Mouse (Mus musculus): ENCODE measurements around the gene Osbpl2.
A peak's percentile ranks its signal among the peaks of the same experiment; 100 is the strongest.
"Not testable (repeated sequence)": the region's sequence is repeated elsewhere in the genome, so short reads cannot be mapped to it uniquely, and the experiment has no call there.

The Osbpl2 gene

GRCm38 (mm10) chr2:180166869-180167268, 47.8 kb downstream of the Osbpl2 start:
- no peak for DNase-seq

- DNase-seq = no peak
Measured at GRCm38 (mm10) chr2:180170151-180170805, 51.2 kb downstream of the Osbpl2 start.

DNA sequence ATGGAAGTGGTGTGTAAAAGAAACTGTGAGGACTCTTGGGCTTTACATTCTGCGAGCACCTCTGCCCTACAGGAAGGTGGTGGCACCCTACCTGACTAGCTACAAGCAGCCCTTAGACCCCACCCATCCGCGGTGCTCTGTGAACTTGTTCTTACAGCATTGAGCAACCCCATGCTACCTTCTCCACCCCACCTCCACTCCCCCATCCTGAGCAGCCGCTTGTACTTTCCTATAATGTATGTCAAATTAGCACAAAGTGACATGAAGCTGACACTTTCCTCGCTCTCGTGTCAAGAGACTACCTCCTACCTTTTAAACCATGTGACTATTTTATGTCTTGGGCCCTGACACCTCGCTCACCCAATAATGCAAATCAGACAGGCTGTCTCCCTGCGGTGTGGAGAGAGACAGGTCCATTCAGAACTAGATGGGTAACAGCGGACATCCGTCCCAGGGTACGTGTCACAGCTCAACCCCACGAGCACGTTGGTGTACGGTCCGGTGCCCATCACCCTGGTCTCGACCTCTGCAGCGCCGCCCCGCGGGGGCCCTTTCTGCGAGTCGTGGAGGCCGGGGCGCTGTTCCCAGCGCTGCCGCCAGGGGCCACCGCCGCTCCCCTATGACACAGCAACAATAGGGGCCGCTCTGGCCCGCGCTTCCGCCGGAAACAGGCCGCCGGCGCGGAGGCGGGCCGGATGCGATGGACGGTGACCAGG, 51.9 kb downstream of the Osbpl2 start, which contains the start of gene Adrm1:
Gene Adrm1 (plus strand): TSS at position 680 of the 716 bp plus-strand sequence.
- DNase-seq = peak; percentile 96 to 97

DNA sequence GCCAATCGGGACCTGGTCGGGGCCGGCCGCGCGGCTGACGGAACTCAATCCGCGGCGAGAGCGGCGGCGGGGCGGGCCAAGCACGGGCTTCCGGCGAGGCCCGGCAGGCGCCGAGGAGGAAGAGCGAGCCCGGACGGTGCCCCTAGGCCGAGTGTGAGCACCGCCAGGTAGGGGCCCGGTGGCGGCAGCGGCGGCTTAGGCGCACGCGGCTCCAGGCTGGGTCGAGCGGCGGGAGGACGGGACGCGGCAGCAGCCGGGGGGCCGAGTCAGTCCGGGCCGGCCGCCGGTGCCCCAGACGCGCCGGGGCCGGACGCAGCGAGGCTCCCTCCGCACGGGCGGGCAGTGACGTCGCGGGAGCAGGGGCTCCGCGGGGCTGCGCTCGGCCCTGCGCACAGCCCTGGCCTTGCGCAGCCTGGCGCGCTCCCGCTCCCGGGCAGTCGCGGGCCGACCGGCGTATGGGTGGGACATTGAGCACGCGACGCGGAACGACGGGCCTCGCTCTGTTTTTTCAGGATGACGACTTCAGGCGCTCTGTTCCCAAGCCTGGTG, 52.5 kb downstream of the Osbpl2 start:
- DNase-seq = peak in 1 of 2 experiments; percentile 28

- no peak for DNase-seq
Measured at GRCm38 (mm10) chr2:180172152-180172551, 53.0 kb downstream of the Osbpl2 start.

DNA sequence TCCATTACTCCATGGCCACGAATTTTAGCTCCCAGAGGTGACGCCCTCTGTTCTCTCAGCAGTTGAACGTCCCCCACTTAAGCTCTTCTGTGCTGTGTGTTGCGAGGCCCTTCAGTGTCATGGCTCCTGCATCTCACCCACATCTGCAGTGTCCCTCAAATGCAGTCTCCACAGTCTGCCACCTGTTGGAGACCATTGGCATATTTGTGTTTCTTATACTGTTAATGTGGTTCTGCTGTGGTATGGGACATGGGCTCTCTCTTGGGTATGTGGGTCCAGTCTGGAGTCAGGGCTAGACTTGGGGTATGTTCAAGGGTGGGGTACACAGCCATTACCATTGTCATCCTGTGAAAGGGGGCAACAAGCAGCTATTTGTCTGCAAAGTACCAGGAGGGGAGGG, 54.1 kb downstream of the Osbpl2 start:
- no peak for DNase-seq

GRCm38 (mm10) chr2:180173711-180174110, 54.6 kb downstream of the Osbpl2 start:
- not testable (repeated sequence) for DNase-seq

- no peak for DNase-seq
Measured at GRCm38 (mm10) chr2:180174121-180174520, 55.0 kb downstream of the Osbpl2 start.

DNA sequence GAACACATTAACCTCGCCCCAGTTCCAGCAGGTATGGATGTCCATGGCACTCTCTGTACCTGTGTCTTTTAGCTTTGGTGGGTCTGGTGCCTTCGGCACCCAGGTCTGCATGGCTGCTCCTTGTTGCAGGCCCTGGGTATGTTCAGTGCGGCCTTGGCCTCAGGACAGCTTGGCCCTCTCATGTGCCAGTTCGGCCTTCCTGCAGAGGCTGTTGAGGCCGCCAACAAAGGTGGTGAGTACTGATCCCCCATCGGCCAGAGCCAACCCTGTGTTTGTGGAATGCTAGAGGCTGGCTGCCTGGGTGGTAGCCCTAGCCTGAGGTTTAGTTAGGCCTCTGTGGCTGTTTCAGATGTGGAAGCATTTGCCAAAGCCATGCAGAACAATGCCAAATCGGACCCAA, 56.6 kb downstream of the Osbpl2 start:
- no peak for DNase-seq

DNA sequence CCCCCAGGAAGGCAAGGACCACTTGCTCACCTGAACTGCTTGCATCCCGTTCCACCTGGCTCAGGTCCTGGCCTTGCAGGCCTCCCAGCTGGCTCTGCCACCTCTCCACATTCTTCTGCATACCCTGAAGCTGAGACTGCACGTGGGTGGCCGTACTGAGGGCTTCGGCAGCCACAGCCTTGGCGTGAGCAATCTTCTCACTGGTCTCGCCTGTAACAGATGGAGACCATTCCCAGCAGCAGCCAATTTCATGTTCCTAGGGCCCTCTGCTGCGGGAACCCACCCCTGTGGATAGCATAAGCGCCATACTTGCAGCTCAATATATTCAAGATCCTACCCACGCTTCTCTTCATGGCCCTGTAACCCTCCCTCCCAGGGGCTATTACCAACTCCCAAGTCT, 62.4 kb downstream of the Osbpl2 start:
- DNase-seq = no peak

DNA sequence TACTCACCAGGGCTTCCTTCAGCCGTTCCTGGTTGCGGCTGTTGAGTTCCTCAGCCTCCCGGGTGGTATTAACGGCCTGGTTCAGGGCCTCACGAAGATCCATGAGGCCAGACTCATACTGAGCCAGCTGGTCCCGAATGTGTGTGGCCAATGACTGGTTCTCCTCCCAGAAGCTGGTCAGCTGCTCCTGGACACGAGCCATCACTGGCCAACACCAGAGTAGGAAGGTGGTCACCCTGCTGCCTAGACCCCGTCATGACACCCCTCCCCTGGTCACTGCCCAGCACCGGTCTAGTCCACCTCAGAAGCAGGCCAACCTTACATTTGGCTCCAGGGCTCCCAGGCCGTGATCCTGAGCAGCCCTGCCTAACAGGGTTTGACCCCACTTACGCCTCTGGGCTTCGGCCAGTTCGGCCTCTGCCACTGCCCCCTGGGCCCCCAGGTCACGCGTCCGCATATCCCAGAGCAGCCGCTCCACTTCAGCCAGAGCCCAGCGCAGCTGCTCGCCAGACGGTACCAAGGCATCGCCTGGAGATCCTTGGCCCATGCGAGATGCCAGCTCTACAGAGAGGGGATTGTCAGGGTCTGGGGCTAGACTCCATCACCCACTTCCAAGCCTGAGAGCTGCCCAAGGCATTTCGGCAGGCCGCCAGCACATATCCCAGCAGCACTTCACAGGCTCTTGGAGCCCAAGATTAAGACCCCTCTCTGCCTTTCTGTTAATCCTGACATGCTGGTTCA, 65.1 kb downstream of the Osbpl2 start:
- DNase-seq = no peak

GRCm38 (mm10) chr2:180184752-180185109, 65.6 kb downstream of the Osbpl2 start:
- no peak for DNase-seq

DNA sequence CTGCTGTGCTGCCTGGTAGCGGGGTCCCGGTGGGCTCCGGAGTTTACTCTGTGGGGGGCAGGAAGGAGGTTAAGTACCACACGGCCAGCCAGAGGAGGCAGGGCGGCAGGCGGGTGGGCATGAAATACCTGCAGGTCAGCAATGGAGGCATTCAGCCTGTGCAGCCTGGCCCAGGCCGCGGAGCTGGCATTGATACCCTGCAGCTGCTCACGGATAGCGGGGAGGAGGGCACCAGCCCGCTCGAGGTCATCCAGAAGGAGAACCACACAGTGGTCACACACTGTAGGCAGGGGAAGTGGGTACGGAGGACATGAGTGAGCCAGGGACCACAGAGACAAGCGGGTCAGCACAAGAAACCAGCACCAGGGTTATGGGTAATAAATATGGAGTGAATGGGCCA, 66.6 kb downstream of the Osbpl2 start:
- no peak for DNase-seq

DNA sequence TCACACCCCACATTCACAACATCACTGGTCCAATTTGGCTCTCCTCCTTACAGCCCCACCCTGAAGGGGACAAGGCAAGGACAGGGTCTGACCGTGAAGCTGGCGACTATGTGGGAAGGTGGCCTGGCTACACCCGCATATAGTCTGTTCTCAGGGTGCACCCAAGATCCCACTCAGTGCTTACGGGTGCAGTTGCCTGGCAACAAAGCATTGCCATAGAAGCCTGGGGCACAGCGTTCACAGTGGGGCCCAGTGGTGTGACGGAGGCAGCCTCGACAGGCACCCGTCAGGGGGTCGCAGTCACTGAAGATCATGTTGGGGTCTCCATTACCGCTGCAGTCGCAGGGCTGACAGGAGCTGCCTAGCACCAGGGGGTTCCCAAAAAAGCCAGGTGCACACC, 68.3 kb downstream of the Osbpl2 start:
- no peak for DNase-seq

GRCm38 (mm10) chr2:180196610-180197322, 77.7 kb downstream of the Osbpl2 start:
- DNase-seq = no peak

DNA sequence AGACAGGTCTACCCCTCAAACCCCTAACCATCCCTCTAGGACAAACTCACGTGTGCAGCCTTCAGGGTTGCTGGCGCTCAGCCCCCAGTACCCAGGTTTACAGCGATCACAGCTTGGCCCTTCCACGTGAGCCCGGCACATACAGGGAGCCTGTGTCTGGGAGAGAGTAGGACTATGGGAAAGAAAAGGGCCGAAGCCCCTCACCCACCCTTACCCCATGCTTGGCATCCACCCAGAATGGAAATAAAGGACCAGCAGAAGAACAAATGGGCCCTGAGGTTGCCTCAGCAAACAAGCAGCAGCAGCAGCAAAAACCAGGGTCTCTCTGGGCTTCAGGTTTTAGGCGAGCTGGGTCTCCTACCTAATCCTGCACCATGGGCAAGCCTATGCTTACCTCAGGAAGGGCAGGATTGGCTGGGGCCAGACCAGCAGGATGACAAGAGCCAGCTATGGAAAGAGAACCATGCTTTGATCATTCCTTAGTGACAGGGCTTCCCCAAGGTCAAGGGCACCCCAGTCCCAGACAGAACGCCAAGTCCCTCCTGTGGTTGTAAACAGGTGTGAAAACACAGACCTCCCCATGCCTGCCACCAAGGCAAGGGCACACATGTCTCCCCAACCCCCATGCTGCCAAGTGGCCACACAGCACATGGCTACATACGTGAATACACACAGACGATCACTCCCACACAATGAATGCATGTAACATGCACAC, 78.4 kb downstream of the Osbpl2 start:
- DNase-seq = no peak

DNA sequence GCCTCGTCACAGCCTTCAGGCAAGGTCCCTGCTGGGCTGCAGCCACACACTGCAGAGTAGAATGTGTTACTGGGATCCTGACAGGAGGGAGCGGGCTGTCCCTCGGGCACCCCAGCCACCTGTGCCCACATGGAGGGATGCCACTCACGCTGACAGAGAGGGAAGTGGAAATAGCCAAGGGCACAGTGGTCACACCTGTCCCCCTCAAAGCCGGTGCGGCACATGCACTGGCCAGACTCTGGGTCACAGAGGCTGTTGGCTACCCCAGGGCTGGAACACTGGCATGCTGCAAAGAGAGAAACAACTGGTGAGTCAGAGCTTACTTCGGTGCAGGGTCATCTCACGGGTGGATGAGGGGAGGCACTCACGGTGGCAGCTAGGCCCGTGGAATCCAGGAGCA, 79.7 kb downstream of the Osbpl2 start:
- DNase-seq = no peak

DNA sequence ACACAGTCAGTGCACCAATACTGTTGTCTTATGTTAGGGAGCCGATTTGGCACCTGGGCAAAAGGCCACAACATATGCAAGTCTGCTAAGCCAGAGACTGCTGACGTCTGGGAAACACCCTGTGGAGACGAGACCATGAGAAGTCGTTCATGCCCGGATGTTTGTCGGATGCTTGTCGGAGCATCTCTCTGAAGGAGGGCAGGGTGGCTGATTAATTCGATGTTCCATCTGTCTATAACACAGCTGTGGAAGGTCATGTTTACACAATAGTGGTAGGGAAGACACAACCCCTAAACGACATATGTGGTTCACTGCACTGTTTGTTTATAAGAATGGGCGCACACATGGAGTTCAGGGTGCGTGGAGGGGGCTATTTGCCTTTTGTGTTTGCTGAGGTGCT, 81.6 kb downstream of the Osbpl2 start:
- DNase-seq = no peak

DNA sequence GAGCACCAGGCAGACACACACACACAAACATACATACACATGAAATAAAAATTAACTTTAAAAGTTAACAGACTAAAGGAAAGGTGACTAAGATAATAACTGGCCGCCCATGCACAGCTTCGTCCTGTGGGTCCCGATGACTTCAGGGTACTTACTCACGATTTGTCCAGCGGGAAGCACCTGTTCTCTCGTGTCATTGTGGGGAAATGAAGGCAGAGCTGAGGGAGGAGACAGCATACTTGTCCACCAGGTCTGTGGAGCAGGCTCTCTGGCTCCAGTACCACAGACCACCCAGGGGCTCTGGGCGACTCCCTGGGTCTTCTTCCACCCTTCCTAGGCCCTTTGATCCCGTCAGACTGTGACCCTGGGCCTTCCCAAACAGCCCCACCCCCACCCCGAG, 82.2 kb downstream of the Osbpl2 start:
- no peak for DNase-seq

- no peak for DNase-seq
Measured at GRCm38 (mm10) chr2:180202263-180202662, 83.2 kb downstream of the Osbpl2 start.

DNA sequence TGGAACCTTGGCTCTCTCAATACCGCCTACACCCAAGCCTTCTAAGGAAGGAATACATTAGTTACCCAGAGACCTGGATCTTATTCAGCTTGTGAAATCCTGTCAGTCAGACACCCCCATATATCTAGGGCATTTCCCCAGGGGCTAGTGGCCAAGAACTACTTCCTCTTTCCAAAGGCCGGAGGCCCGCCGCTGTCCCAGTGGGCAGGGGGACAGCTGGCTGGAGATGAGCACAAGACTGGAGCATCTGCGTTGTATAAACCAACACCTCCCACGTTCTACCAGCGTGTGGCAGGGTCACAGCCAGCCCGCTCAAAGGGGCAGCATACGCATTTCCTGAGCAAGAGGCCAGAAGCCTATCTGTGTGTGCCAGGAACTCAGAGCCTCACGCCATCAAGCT, 83.7 kb downstream of the Osbpl2 start:
- no peak for DNase-seq

DNA sequence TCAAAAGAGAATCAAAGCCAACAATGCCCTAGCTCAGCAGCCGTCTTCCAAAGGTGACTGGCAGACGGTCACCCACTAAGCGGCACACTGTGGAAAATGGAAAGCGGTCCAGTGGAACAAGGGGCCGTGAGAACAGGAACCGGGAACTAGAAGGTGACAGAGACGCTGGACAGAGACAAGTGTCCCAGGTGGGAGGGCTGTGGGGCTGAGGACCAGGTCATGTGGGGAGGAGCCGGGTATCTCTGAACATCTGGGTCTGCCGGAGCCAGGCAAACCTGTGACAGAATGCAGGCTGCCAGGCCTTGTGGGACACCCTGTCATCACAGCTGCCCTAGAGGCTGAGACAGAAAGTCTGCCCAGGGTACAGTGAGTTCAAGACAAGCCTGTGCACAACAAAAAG, 85.4 kb downstream of the Osbpl2 start:
- no peak for DNase-seq

All from kidney, adult 8-10 months (tissue).